Comparison of ENCODE assay signal across 8 mouse cellular contexts in the genomic region with DNA sequence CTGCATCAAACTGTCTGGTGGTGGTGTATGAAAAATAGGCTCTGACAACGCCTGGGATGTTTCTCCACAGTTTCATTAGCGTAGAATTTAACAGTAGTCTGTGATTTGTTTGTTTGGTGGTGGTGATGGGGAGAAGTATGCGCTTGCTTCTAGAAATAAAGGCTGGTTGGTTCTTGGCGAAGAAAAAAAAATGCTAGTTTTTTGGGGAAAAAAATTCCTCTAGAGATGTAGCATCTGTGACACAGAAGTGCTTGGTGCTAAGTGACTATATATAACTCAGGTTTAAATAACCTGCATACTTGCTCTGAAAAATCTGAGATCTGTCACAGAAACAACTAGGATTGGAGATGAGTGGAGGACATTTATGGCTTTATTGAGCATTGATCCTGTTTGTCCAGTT. TPM values are rescaled to one million over a fixed set of nuclear protein-coding genes. Genes with fewer than 3 reads are reported as not detected.
DNase-seq lines count a peak whose midpoint lies in the region; ATAC-seq lines count a peak whose summit lies in the region.

No protein-coding gene starts in this region.

- no peak for ATAC-seq in heart, embryonic 12.5 days (ENCODE audit: insufficient number of reproducible peaks, low FRiP score)
- ATAC-seq in hindbrain, embryonic 13.5 days (ENCODE audit: low FRiP score), result no peak
- ATAC-seq in midbrain, embryonic 12.5 days (ENCODE audit: low FRiP score, low read depth), result no peak

- peak overlapping the region; percentile 72 for H3K4me3 ChIP-seq in heart, embryonic 12.5 days
- peak overlapping the region; percentile 88 for H3K4me3 ChIP-seq in hindbrain, embryonic 13.5 days
- H3K4me3 ChIP-seq in midbrain, embryonic 12.5 days, result peak overlapping the region; percentile 86

- H3K9me3 ChIP-seq in heart, embryonic 12.5 days (replicated peaks), result no peaks in the 10 kb centered on the region
- no peaks in the 10 kb centered on the region for H3K9me3 ChIP-seq in hindbrain, embryonic 13.5 days
- no peaks in the 10 kb centered on the region for H3K9me3 ChIP-seq in midbrain, embryonic 12.5 days

- H3K4me1 ChIP-seq in heart, embryonic 12.5 days (replicated peaks), result peaks cover 24% of the 10 kb centered on the region
- H3K4me1 ChIP-seq in hindbrain, embryonic 13.5 days (replicated peaks), result peaks cover 31% of the 10 kb centered on the region
- peaks cover 4% of the 10 kb centered on the region; the same call in 1 of the 2 replicates for H3K4me1 ChIP-seq in midbrain, embryonic 12.5 days

- H3K4me2 ChIP-seq in heart, embryonic 12.5 days, result peak overlapping the region; percentile 91
- H3K4me2 ChIP-seq in hindbrain, embryonic 13.5 days, result peak overlapping the region; percentile 97
- peak overlapping the region; percentile 100 for H3K4me2 ChIP-seq in midbrain, embryonic 12.5 days (replicated peaks)

- no peak overlapping the region for H3K9ac ChIP-seq in heart, embryonic 12.5 days
- peak overlapping the region; percentile 90; the same call in 1 of the 2 replicates for H3K9ac ChIP-seq in hindbrain, embryonic 13.5 days
- H3K9ac ChIP-seq in midbrain, embryonic 12.5 days (replicated peaks), result no peak overlapping the region

- H3K27me3 ChIP-seq in heart, embryonic 12.5 days (replicated peaks), result no peaks in the 10 kb centered on the region
- peaks cover 5% of the 10 kb centered on the region; the same call in 1 of the 2 replicates for H3K27me3 ChIP-seq in hindbrain, embryonic 13.5 days
- peaks cover 21% of the 10 kb centered on the region for H3K27me3 ChIP-seq in midbrain, embryonic 12.5 days

- H3K36me3 ChIP-seq in heart, embryonic 12.5 days, result no peaks in the 10 kb centered on the region
- no peaks in the 10 kb centered on the region for H3K36me3 ChIP-seq in hindbrain, embryonic 13.5 days
- H3K36me3 ChIP-seq in midbrain, embryonic 12.5 days, result no peaks in the 10 kb centered on the region

- H3K27ac ChIP-seq in heart, embryonic 12.5 days (ENCODE audit: poor library complexity, severe bottlenecking), result no peak overlapping the region
- H3K27ac ChIP-seq in hindbrain, embryonic 13.5 days, result no peak overlapping the region; the same call in 1 of the 2 replicates
- no peak overlapping the region for H3K27ac ChIP-seq in midbrain, embryonic 12.5 days (replicated peaks)

- 45% methylated on average over 4 of the region's 4 CpGs for WGBS in heart, embryonic 12.5 days
- 41% methylated on average over 4 of the region's 4 CpGs for WGBS in hindbrain, embryonic 13.5 days
- WGBS in midbrain, embryonic 12.5 days, result 42% methylated on average over 4 of the region's 4 CpGs

- DNase-seq in heart, adult 8-10 months (ENCODE audit: low spot score), result no peak
- peak; percentile 57 for DNase-seq in brain, adult 2 months (ENCODE audit: low read depth, low spot score)
- DNase-seq in thymus, postnatal 36 days, result no peak
- DNase-seq in spleen, postnatal 36 days (ENCODE audit: low spot score in 2 of 2), result no peak
- DNase-seq in right cerebral cortex, postnatal 4 days, result no peak

RNA-seq across cellular contexts. Expression of a gene that starts 1.5 kb away (rescaled TPM):
- polyA plus RNA-seq in heart, embryonic 12.5 days (2016; fragmentation: Nextera tagmentation; extraction: Ambion mirVana), result 28.7 and 30.2 TPM in 2 replicates
- total RNA-seq in heart, adult 8-10 months (2022), result 10 to 100 TPM; 26.4 to 31.2 (median 28.9) TPM
- 8.8 and 9.8 TPM in 2 replicates for polyA plus RNA-seq in hindbrain, embryonic 13.5 days (2015; fragmentation: Nextera tagmentation; extraction: Ambion mirVana)
- 17.6 and 18.9 TPM in 2 replicates for polyA plus RNA-seq in midbrain, embryonic 12.5 days (2016; fragmentation: Nextera tagmentation; extraction: Ambion mirVana)
